Mouse (Mus musculus): ENCODE data around the gene Cep295nl. TPM values are rescaled to one million over a fixed set of nuclear protein-coding genes. Genes with fewer than 3 reads are reported as not detected.

The Cep295nl gene
- polyA plus RNA-seq, 1 experiment from 2014 or later = 0.48 TPM

GRCm38 (mm10) chr11:118354636-118355191 is 12.4 kb upstream of the Cep295nl start:
- Histone ChIP-seq H3K27ac (peak overlapping the region; percentile 89), H3K4me2 (replicated peaks) (peak overlapping the region; percentile 84), H3K36me3 (no peaks in the 10 kb centered on the region), H3K9ac (peak overlapping the region; percentile 93), H3K4me3 (peak overlapping the region; percentile 72), H3K4me1 (peaks cover 22% of the 10 kb centered on the region), H3K9me3 (replicated peaks) (no peaks in the 10 kb centered on the region), H3K27me3 (no peaks in the 10 kb centered on the region)
- peak; percentile 78 for ATAC-seq (ENCODE audit: low FRiP score)
- under 1% methylated on average over 42 of the region's 47 CpGs for WGBS

GRCm38 (mm10) chr11:118349494-118349893 is 7.2 kb upstream of the Cep295nl start:
- Histone ChIP-seq H3K4me1 (peaks cover 36% of the 10 kb centered on the region), H3K27ac (no peak overlapping the region), H3K9ac (no peak overlapping the region), H3K4me3 (no peak overlapping the region), H3K9me3 (replicated peaks) (no peaks in the 10 kb centered on the region), H3K4me2 (replicated peaks) (no peak overlapping the region), H3K36me3 (no peaks in the 10 kb centered on the region), H3K27me3 (no peaks in the 10 kb centered on the region)
- ATAC-seq (ENCODE audit: low FRiP score) = no peak
- WGBS = 89% methylated on average over 5 of the region's 5 CpGs

GRCm38 (mm10) chr11:118348877-118349276 is 6.6 kb upstream of the Cep295nl start:
- no peak for ATAC-seq (ENCODE audit: low FRiP score)
- Histone ChIP-seq H3K9me3 (replicated peaks) (no peaks in the 10 kb centered on the region), H3K27me3 (no peaks in the 10 kb centered on the region), H3K4me3 (no peak overlapping the region), H3K4me2 (replicated peaks) (no peak overlapping the region), H3K4me1 (peaks cover 31% of the 10 kb centered on the region), H3K36me3 (no peaks in the 10 kb centered on the region), H3K27ac (no peak overlapping the region), H3K9ac (no peak overlapping the region)
- WGBS = 75% methylated on average over 5 of the region's 5 CpGs

GRCm38 (mm10) chr11:118348419-118348818 is 6.1 kb upstream of the Cep295nl start:
- Histone ChIP-seq H3K27me3 (no peaks in the 10 kb centered on the region), H3K4me2 (replicated peaks) (no peak overlapping the region), H3K27ac (no peak overlapping the region), H3K4me3 (no peak overlapping the region), H3K4me1 (peaks cover 31% of the 10 kb centered on the region), H3K9me3 (replicated peaks) (no peaks in the 10 kb centered on the region), H3K36me3 (no peaks in the 10 kb centered on the region), H3K9ac (no peak overlapping the region)
- 80% methylated on average over 3 of the region's 3 CpGs for WGBS
- no peak for ATAC-seq (ENCODE audit: low FRiP score)

GRCm38 (mm10) chr11:118347911-118348310 is 5.6 kb upstream of the Cep295nl start:
- H3K4me3 ChIP-seq = no peak overlapping the region
- no peaks in the 10 kb centered on the region for H3K36me3 ChIP-seq
- no peak overlapping the region for H3K4me2 ChIP-seq (replicated peaks)
- WGBS = 90% methylated on average over 12 of the region's 12 CpGs
- no peak for ATAC-seq (ENCODE audit: low FRiP score)
- H3K9me3 ChIP-seq (replicated peaks) = no peaks in the 10 kb centered on the region
- no peak overlapping the region for H3K9ac ChIP-seq
- H3K27me3 ChIP-seq = no peaks in the 10 kb centered on the region
- H3K4me1 ChIP-seq = peaks cover 29% of the 10 kb centered on the region
- no peak overlapping the region for H3K27ac ChIP-seq

GRCm38 (mm10) chr11:118347391-118347790 is 5.1 kb upstream of the Cep295nl start:
- Histone ChIP-seq H3K27ac (no peak overlapping the region), H3K36me3 (no peaks in the 10 kb centered on the region), H3K4me3 (no peak overlapping the region), H3K9me3 (replicated peaks) (no peaks in the 10 kb centered on the region), H3K4me2 (replicated peaks) (no peak overlapping the region), H3K4me1 (peaks cover 35% of the 10 kb centered on the region), H3K9ac (no peak overlapping the region), H3K27me3 (no peaks in the 10 kb centered on the region)
- WGBS = 91% methylated on average over 2 of the region's 2 CpGs
- ATAC-seq (ENCODE audit: low FRiP score) = no peak

GRCm38 (mm10) chr11:118346395-118347096 is 4.2 kb upstream of the Cep295nl start:
- H3K4me3 ChIP-seq = no peak overlapping the region
- H3K9ac ChIP-seq = no peak overlapping the region
- no peaks in the 10 kb centered on the region for H3K36me3 ChIP-seq
- H3K9me3 ChIP-seq (replicated peaks) = no peaks in the 10 kb centered on the region
- H3K27ac ChIP-seq = no peak overlapping the region
- H3K27me3 ChIP-seq = no peaks in the 10 kb centered on the region
- H3K4me1 ChIP-seq = peaks cover 43% of the 10 kb centered on the region
- no peak overlapping the region for H3K4me2 ChIP-seq (replicated peaks)
- WGBS = 92% methylated on average over 8 of the region's 8 CpGs
- ATAC-seq (ENCODE audit: low FRiP score) = no peak

GRCm38 (mm10) chr11:118345693-118346092 is 3.4 kb upstream of the Cep295nl start:
- no peak for ATAC-seq (ENCODE audit: low FRiP score)
- Histone ChIP-seq H3K27ac (no peak overlapping the region), H3K4me1 (peaks cover 44% of the 10 kb centered on the region)

GRCm38 (mm10) chr11:118343629-118344028 is 1.3 kb upstream of the Cep295nl start:
- no peak overlapping the region for H3K4me3 ChIP-seq
- no peaks in the 10 kb centered on the region for H3K27me3 ChIP-seq
- WGBS = 75% methylated on average over 2 of the region's 2 CpGs
- H3K4me2 ChIP-seq (replicated peaks) = no peak overlapping the region
- ATAC-seq (ENCODE audit: low FRiP score) = no peak
- no peaks in the 10 kb centered on the region for H3K36me3 ChIP-seq
- no peaks in the 10 kb centered on the region for H3K9me3 ChIP-seq (replicated peaks)
- no peak overlapping the region for H3K27ac ChIP-seq
- H3K9ac ChIP-seq = no peak overlapping the region
- peaks cover 33% of the 10 kb centered on the region for H3K4me1 ChIP-seq

More at GRCm38 (mm10) chr11:118345693-118346092, 3.4 kb upstream of the Cep295nl start:
- Histone ChIP-seq H3K4me3 (no peak overlapping the region), H3K27me3 (no peaks in the 10 kb centered on the region), H3K36me3 (no peaks in the 10 kb centered on the region), H3K9ac (no peak overlapping the region), H3K9me3 (replicated peaks) (no peaks in the 10 kb centered on the region), H3K4me2 (replicated peaks) (no peak overlapping the region)
- WGBS = 66% methylated on average over 4 of the region's 4 CpGs

- Histone ChIP-seq H3K27ac (no peak overlapping the region), H3K27me3 (no peaks in the 10 kb centered on the region), H3K4me1 (peaks cover 12% of the 10 kb centered on the region), H3K9me3 (replicated peaks) (no peaks in the 10 kb centered on the region), H3K36me3 (no peaks in the 10 kb centered on the region), H3K4me2 (replicated peaks) (no peak overlapping the region), H3K9ac (no peak overlapping the region), H3K4me3 (no peak overlapping the region)
- no peak for ATAC-seq (ENCODE audit: low FRiP score)
- 84% methylated on average over 8 of the region's 8 CpGs for WGBS
Measured at GRCm38 (mm10) chr11:118337491-118338168, 4.7 kb downstream of the Cep295nl start.

- peaks cover 6% of the 10 kb centered on the region for H3K4me1 ChIP-seq
- no peak overlapping the region for H3K27ac ChIP-seq
- H3K36me3 ChIP-seq = 0 out of 2 replicates have a peak, but pooled peaks cover 3% of the 10 kb centered on the region
- 90% methylated on average over 17 of the region's 17 CpGs for WGBS
- no peak overlapping the region for H3K4me3 ChIP-seq
- no peaks in the 10 kb centered on the region for H3K9me3 ChIP-seq (replicated peaks)
- H3K27me3 ChIP-seq = no peaks in the 10 kb centered on the region
- no peak for ATAC-seq (ENCODE audit: low FRiP score)
- no peak overlapping the region for H3K4me2 ChIP-seq (replicated peaks)
- no peak overlapping the region for H3K9ac ChIP-seq
Measured at GRCm38 (mm10) chr11:118333431-118333830, 8.9 kb downstream of the Cep295nl start.

GRCm38 (mm10) chr11:118332376-118332775 is 9.9 kb downstream of the Cep295nl start:
- ATAC-seq (ENCODE audit: low FRiP score) = no peak
- H3K9me3 ChIP-seq (replicated peaks) = no peaks in the 10 kb centered on the region
- no peak overlapping the region for H3K27ac ChIP-seq
- H3K4me2 ChIP-seq (replicated peaks) = no peak overlapping the region
- no peaks in the 10 kb centered on the region for H3K27me3 ChIP-seq
- no peak overlapping the region for H3K4me3 ChIP-seq
- 84% methylated on average over 11 of the region's 11 CpGs for WGBS
- H3K9ac ChIP-seq = no peak overlapping the region
- H3K36me3 ChIP-seq = 0 out of 2 replicates have a peak, but pooled peaks cover 3% of the 10 kb centered on the region
- H3K4me1 ChIP-seq = peaks cover 17% of the 10 kb centered on the region

Measured in hindbrain, embryonic 12.5 days (tissue).